Mouse (Mus musculus) myocyte (in vitro differentiated cells): ENCODE results near the gene Ddc. TPM values are rescaled to one million over a fixed set of nuclear protein-coding genes. Genes with fewer than 3 reads are reported as not detected.

ENCODE experiments used
- H3K27me3 ChIP-seq: one replicate; pipeline ENCODE4 v1.6.1; 2011; ENCODE audit not compliant: control insufficient read depth, insufficient read depth, insufficient read length
- H3K36me3 ChIP-seq: one replicate; pipeline ENCODE4 v1.6.1; 2011; ENCODE audit not compliant: control insufficient read depth, insufficient read depth
- H3K4me2 ChIP-seq: one replicate; pipeline ENCODE4 v1.6.1; 2011; ENCODE audit warnings: low read depth, control low read depth
- H3K4me3 ChIP-seq: one replicate; pipeline ENCODE4 v1.5.1; 2011; ENCODE audit warnings: mild to moderate bottlenecking, control low read depth, moderate library complexity
- H3K79me2 ChIP-seq: one replicate; pipeline ENCODE4 v1.6.1; 2011; ENCODE audit not compliant: control insufficient read depth, insufficient read depth
- H3ac ChIP-seq: one replicate; pipeline ENCODE4 v1.6.1; 2011; ENCODE audit not compliant: control insufficient read depth, insufficient read length
- CEBPB ChIP-seq: IDR thresholded peaks from 2 replicates; pipeline ENCODE4 v1.6.1; 2011; ENCODE audit warnings: mild to moderate bottlenecking, moderate library complexity; ENCODE audit not compliant: poor library complexity, insufficient read depth, severe bottlenecking
- E2F4 ChIP-seq: IDR thresholded peaks from one replicate; pipeline ENCODE4 v1.6.1; 2011; ENCODE audit warnings: mild to moderate bottlenecking, control low read depth, moderate library complexity; ENCODE audit not compliant: insufficient read depth
- MAX ChIP-seq: IDR thresholded peaks from one replicate; pipeline ENCODE4 v1.6.1; 2011; ENCODE audit warnings: low read depth, mild to moderate bottlenecking, control low read depth
- MYOD1 ChIP-seq, 3 experiments: IDR thresholded peaks; one replicate each; pipeline ENCODE4 v1.6.1; 2011; ENCODE audit warnings: control low read depth in 2 of 3, low read depth in 2 of 3, mild to moderate bottlenecking in 2 of 3, moderate library complexity in 1 of 3; ENCODE audit not compliant: insufficient read length in 2 of 3, control insufficient read depth in 1 of 3
- MYOG ChIP-seq, 3 experiments: IDR thresholded peaks; one replicate each; pipeline ENCODE4 v1.6.1; 2011; ENCODE audit warnings: control low read depth in 2 of 3, low read depth in 2 of 3, mild to moderate bottlenecking in 2 of 3; ENCODE audit not compliant: insufficient read length in 2 of 3, control insufficient read depth in 1 of 3, insufficient read depth in 1 of 3
- POLR2A ChIP-seq: IDR thresholded peaks from one replicate; pipeline ENCODE4 v1.6.1; 2011; ENCODE audit warnings: low read depth, mild to moderate bottlenecking, control low read depth, moderate library complexity; ENCODE audit not compliant: insufficient read length
- POLR2AphosphoS2 ChIP-seq: IDR thresholded peaks from one replicate; pipeline ENCODE4 v1.6.1; 2011; ENCODE audit warnings: low read depth, control low read depth; ENCODE audit not compliant: insufficient read length
- REST ChIP-seq: IDR thresholded peaks from one replicate; pipeline ENCODE4 v1.6.1; 2011; ENCODE audit warnings: mild to moderate bottlenecking, control low read depth, moderate library complexity; ENCODE audit not compliant: insufficient read depth, insufficient read length
- SRF ChIP-seq: IDR thresholded peaks from one replicate; pipeline ENCODE4 v1.6.1; 2011; ENCODE audit warnings: low read depth; ENCODE audit not compliant: control insufficient read depth, insufficient read length
- TCF12 ChIP-seq: IDR thresholded peaks from one replicate; pipeline ENCODE4 v1.6.1; 2011; ENCODE audit warnings: mild to moderate bottlenecking, control low read depth; ENCODE audit not compliant: poor library complexity, insufficient read depth, severe bottlenecking
- TCF3 ChIP-seq: IDR thresholded peaks from one replicate; pipeline ENCODE4 v1.6.1; 2011; ENCODE audit warnings: low read depth, control low read depth; ENCODE audit not compliant: insufficient read length
- USF1 ChIP-seq: IDR thresholded peaks from one replicate; pipeline ENCODE4 v1.6.1; 2011; ENCODE audit warnings: low read depth, mild to moderate bottlenecking, control low read depth, moderate library complexity
- polyA plus RNA-seq: library from polyadenylated mRNA; unstranded; fragments of >200 nt; fragmentation: generic; extraction: Trizol; gene quantifications from one replicate; pipeline ENCODE4 v1.2.1, GENCODE M21; 2012; ENCODE audit warnings: missing spikeins

Gene Ddc
- polyA plus RNA-seq, 1 experiment = 7.5 TPM

DNA sequence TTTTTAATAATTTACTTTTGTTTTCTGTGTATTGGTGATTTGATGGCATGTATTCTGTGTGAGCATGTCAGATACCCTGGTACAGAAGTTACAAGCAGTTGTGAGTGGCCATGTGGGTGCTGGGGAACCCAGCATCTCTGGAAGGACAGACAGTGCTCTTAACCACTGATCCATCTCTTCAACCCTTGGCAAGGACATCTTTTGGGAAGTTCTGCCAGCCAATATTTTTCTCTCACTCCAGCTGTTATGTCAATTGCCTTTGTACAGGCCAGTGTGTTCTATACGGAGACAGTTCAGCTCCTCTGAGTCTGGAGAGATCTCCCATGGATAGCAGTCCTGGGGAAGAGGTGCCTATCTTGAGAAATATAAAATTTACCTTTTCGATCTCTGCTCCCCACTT is 24.2 kb upstream of the Ddc start:
- Histone ChIP-seq H3K27me3 (no peaks in the 10 kb centered on the region), H3K4me3 (no peak overlapping the region), H3K79me2 (no peaks in the 10 kb centered on the region), H3ac (no peak overlapping the region), H3K4me2 (no peak overlapping the region), H3K36me3 (no peaks in the 10 kb centered on the region)
- TF ChIP-seq MYOD1 (IDR thresholded peaks at IDR 0.05; ENCODE audit: control insufficient read depth in 1 of 3, insufficient read length in 2 of 3, low read depth in 2 of 3) (no peak), CEBPB (no peak), TCF3 (no peak)

- H3K36me3 ChIP-seq = no peaks in the 10 kb centered on the region
- H3K79me2 ChIP-seq = no peaks in the 10 kb centered on the region
- no peak overlapping the region for H3K4me2 ChIP-seq
- no peak overlapping the region for H3K4me3 ChIP-seq
- H3K27me3 ChIP-seq = no peaks in the 10 kb centered on the region
- H3ac ChIP-seq = no peak overlapping the region
- TF ChIP-seq POLR2AphosphoS2 = no peak
Measured at GRCm38 (mm10) chr11:11907703-11908413, 9.9 kb upstream of the Ddc start.

DNA sequence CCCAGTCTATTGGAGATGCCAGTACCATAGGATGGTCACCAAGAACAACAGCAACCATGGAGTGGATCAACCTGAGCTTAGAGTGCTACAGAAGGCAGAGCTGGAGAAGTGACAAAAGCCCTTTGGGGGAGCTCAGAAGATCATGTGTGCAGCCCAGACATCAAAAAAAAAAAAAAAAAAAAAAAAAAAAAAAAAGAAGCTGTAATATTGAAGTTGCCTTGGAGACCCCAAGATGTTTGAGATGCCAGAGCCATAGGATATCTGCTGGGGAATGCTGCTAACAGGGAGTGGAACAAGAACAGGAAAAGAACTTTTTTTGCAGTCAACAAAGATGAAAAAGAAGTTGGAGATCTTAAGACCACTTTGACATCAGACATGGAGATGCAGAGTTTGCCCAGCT is 7.6 kb upstream of the Ddc start:
- TF ChIP-seq REST = no peak
- no peak for TF ChIP-seq MAX
- TF ChIP-seq POLR2AphosphoS2 = no peak
- TF ChIP-seq USF1 = no peak
- no peak for TF ChIP-seq SRF
- TF ChIP-seq POLR2A = no peak
- no peak for TF ChIP-seq MYOG (IDR thresholded peaks at IDR 0.05; ENCODE audit: control insufficient read depth in 1 of 3, insufficient read depth in 1 of 3, insufficient read length in 2 of 3, low read depth in 2 of 3)
- no peak for TF ChIP-seq TCF3
- TF ChIP-seq E2F4 = no peak
- TF ChIP-seq MYOD1 (IDR thresholded peaks at IDR 0.05; ENCODE audit: control insufficient read depth in 1 of 3, insufficient read length in 2 of 3, low read depth in 2 of 3) = no peak
- TF ChIP-seq CEBPB = no peak
- TF ChIP-seq TCF12 = no peak
- H3K36me3 ChIP-seq = no peaks in the 10 kb centered on the region
- no peaks in the 10 kb centered on the region for H3K27me3 ChIP-seq
- H3K4me3 ChIP-seq = no peak overlapping the region
- no peak overlapping the region for H3ac ChIP-seq
- H3K79me2 ChIP-seq = no peaks in the 10 kb centered on the region
- H3K4me2 ChIP-seq = no peak overlapping the region

GRCm38 (mm10) chr11:11904995-11905394 is 7.1 kb upstream of the Ddc start:
- Histone ChIP-seq H3K4me2 (no peak overlapping the region), H3K27me3 (no peaks in the 10 kb centered on the region), H3K79me2 (no peaks in the 10 kb centered on the region), H3K4me3 (no peak overlapping the region), H3ac (no peak overlapping the region), H3K36me3 (no peaks in the 10 kb centered on the region)
- no peak for TF ChIP-seq E2F4
- TF ChIP-seq POLR2A = no peak
- no peak for TF ChIP-seq SRF
- no peak for TF ChIP-seq CEBPB
- no peak for TF ChIP-seq POLR2AphosphoS2
- TF ChIP-seq MYOD1 (IDR thresholded peaks at IDR 0.05; ENCODE audit: control insufficient read depth in 1 of 3, insufficient read length in 2 of 3, low read depth in 2 of 3) = no peak
- no peak for TF ChIP-seq MYOG (IDR thresholded peaks at IDR 0.05; ENCODE audit: control insufficient read depth in 1 of 3, insufficient read depth in 1 of 3, insufficient read length in 2 of 3, low read depth in 2 of 3)
- TF ChIP-seq TCF12 = no peak
- no peak for TF ChIP-seq MAX
- no peak for TF ChIP-seq TCF3
- TF ChIP-seq USF1 = no peak
- TF ChIP-seq REST = no peak

DNA sequence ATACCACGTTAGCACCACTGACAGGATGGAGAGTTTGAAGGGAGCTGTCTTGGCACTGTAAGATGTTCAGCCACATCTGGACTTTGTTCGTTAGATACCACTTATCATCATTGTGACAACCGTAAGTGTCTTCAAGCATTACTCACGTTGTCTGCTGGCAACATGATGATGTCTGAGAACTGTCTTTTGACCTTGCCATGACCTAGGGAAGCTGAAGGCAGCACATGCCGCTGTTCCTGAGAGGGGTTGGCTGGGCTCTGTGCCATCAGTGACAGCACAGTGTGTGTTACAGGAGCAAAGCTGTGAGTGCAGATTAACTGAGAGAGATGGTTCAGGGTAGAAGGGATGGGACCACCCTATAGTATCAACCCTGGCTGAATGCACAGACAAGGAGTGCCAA is 3.6 kb upstream of the Ddc start:
- H3K4me3 ChIP-seq = no peak overlapping the region
- H3K36me3 ChIP-seq = no peaks in the 10 kb centered on the region
- TF ChIP-seq MAX (no peak), MYOG (IDR thresholded peaks at IDR 0.05; ENCODE audit: control insufficient read depth in 1 of 3, insufficient read depth in 1 of 3, insufficient read length in 2 of 3, low read depth in 2 of 3) (no peak), MYOD1 (IDR thresholded peaks at IDR 0.05; ENCODE audit: control insufficient read depth in 1 of 3, insufficient read length in 2 of 3, low read depth in 2 of 3) (no peak), POLR2AphosphoS2 (no peak), POLR2A (no peak)
- no peaks in the 10 kb centered on the region for H3K79me2 ChIP-seq
- H3K27me3 ChIP-seq = no peaks in the 10 kb centered on the region
- no peak overlapping the region for H3ac ChIP-seq
- H3K4me2 ChIP-seq = no peak overlapping the region
